Mouse (Mus musculus): ENCODE measurements around the gene Ewsr1. TPM values are rescaled to one million over a fixed set of nuclear protein-coding genes. Genes with fewer than 3 reads are reported as not detected.
A peak's percentile ranks its signal among the peaks of the same experiment; 100 is the strongest.

Gene Ewsr1
- 337 and 384 TPM in 2 replicates for total RNA-seq (2014; rRNA removed)
- 371 and 412 TPM in 2 replicates for polyA plus RNA-seq (2015; fragmentation: Nextera tagmentation; extraction: Ambion mirVana)

DNA sequence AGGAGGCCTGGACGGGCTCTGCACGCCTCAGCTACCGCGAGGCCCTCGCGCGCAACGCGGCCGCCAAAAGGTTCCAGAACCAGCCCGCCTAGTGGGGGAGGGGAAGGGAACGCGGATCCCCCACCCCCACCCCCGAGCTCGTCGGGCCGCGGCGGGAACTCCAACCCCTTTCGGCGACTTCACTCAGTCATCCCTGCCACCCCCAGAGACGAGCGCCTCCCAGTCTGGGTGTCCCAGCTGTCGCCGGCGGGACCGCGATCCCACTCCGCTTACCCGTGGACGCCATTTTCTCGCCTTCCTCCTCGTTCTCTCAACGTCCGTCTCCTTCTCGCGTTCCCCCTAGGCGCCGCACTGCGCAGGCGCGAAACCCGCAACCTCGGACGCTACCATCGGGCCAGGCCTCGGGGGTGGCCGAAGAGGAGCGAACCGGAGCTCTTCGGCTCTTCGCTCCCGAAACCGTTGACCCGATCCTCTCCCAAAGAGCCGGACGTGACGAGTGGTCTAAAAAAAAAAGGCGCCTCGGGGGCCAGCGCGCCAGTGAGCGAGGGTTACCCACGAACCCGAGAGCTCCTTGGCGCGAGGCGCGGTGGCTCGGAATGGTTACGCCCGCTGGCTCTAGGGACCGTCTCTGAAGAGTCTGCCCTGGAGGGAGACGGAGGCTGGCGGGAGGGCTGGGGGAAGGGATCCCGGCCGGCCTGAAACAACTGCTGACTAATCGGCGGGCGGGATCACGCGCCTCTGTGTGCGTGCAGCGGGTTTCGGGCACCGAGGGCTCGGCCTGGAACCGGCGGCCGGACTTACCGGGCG, at the start of gene Ewsr1, which contains the start of gene Rhbdd3:
Ewsr1 (minus strand) TSS at position 531 of the 807 bp plus-strand sequence.
Rhbdd3 (plus strand) TSS at position 191 of the 807 bp plus-strand sequence.
- no peak for TF ChIP-seq CTCF (IDR thresholded peaks at IDR 0.05; ENCODE audit: low read depth)
- peaks cover 18% of the 10 kb centered on the region for H3K4me1 ChIP-seq (ENCODE audit: insufficient read depth, low read length)
- peak within 1 kb of the TSS; percentile 91 for H3K9ac ChIP-seq (replicated peaks; ENCODE audit: low read length)
- H3K27me3 ChIP-seq (ENCODE audit: insufficient read depth, low read length), result no peaks in the 10 kb centered on the region
- ATAC-seq (peak; percentile 92), DNase-seq (ENCODE audit: low spot score) (peak; percentile 97)
- H3K4me3 ChIP-seq (ENCODE audit: low read length), result peak within 1 kb of the TSS; percentile 98
- H3K9me3 ChIP-seq (ENCODE audit: low read length), result no peaks in the 10 kb centered on the region
- WGBS, result under 1% methylated on average over 87 of the region's 92 CpGs
- peak within 1 kb of the TSS; percentile 89 for H3K4me2 ChIP-seq (ENCODE audit: low read depth, low read length)
- peaks cover 2% of the 10 kb centered on the region; the same call in 1 of the 2 replicates for H3K36me3 ChIP-seq (ENCODE audit: insufficient read depth, low read length)
- peak within 1 kb of the TSS; percentile 98 for H3K27ac ChIP-seq

DNA sequence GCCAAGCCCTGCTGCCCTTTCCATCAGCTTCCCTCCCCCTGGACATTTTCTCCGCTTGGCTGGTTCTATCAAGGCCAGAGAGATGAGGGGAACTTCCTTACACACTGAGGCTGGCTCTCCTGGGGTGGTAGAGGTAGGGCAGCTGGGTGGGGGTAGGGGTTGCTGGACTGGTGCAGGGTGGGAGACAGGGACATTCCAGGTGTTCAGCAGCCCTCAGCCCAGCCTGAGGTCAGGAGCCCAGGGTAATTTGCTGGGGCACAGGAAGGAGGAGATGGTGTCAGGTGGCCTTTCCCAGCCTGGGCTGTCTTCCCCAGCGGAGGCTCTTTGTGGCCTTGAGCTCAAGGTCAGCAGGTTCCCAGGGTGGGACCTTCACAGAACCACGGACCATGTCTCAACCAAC, 46.5 kb upstream of the Ewsr1 start:
- Histone ChIP-seq H3K4me1 (ENCODE audit: insufficient read depth, low read length) (peaks cover 6% of the 10 kb centered on the region), H3K4me2 (ENCODE audit: low read depth, low read length) (no peak overlapping the region), H3K9ac (replicated peaks; ENCODE audit: low read length) (no peak overlapping the region), H3K4me3 (ENCODE audit: low read length) (no peak overlapping the region), H3K27me3 (ENCODE audit: insufficient read depth, low read length) (no peaks in the 10 kb centered on the region), H3K9me3 (ENCODE audit: low read length) (no peaks in the 10 kb centered on the region), H3K27ac (no peak overlapping the region), H3K36me3 (ENCODE audit: insufficient read depth, low read length) (no peaks in the 10 kb centered on the region)
- no peak for TF ChIP-seq CTCF (IDR thresholded peaks at IDR 0.05; ENCODE audit: low read depth)
- no peak for DNase-seq (ENCODE audit: low spot score)
- WGBS, result 78% methylated on average over 3 of the region's 3 CpGs
- no peak for ATAC-seq

DNA sequence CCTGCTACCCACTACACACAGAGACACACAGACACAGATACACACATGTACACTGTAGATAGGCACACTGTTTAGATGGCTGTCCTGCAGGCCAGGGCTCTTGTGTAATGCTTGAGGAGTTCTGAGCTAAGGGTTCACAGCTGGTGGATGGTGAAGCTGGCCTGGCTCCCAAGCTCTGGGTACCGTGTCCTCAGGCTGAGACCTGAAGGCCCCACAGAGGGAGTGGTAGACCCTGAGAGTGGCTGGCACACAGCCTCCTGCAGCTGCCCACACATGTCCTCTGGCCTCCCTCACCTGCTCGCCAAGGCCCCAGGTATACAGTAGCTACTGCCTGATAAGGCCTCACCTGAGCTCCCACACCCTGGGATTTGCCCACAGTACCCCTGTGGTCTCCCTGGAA, 42.9 kb upstream of the Ewsr1 start:
- Histone ChIP-seq H3K4me3 (ENCODE audit: low read length) (no peak overlapping the region), H3K4me2 (ENCODE audit: low read depth, low read length) (no peak overlapping the region), H3K9ac (replicated peaks; ENCODE audit: low read length) (no peak overlapping the region), H3K27me3 (ENCODE audit: insufficient read depth, low read length) (no peaks in the 10 kb centered on the region), H3K9me3 (ENCODE audit: low read length) (no peaks in the 10 kb centered on the region), H3K36me3 (ENCODE audit: insufficient read depth, low read length) (no peaks in the 10 kb centered on the region), H3K4me1 (ENCODE audit: insufficient read depth, low read length) (peaks cover 5% of the 10 kb centered on the region; the same call in 1 of the 2 replicates), H3K27ac (no peak overlapping the region)
- no peak for DNase-seq (ENCODE audit: low spot score)
- ATAC-seq, result no peak
- WGBS, result 74% methylated on average over 2 of the region's 2 CpGs
- TF ChIP-seq CTCF (IDR thresholded peaks at IDR 0.05; ENCODE audit: low read depth), result no peak

DNA sequence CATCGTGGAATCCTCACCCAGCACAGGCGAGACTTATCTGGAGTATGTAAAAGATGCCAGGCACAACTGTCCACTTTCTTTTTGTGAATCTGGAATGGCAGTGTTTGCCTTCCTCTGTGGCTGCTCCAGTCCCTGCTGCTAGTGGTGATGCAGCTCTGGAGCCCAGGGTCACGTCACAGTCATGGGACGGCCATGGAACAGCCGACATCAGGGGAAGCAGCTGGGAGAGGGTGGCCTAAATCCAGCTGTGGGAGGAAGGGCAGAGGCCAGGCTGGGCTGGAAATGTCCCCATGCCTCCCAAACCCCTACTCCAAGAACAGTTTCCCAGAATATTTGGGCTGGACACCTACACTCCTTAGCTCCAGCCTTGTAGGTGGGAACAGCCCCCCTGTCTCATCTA, 42.2 kb upstream of the Ewsr1 start:
- TF ChIP-seq CTCF (IDR thresholded peaks at IDR 0.05; ENCODE audit: low read depth), result no peak
- Histone ChIP-seq H3K36me3 (ENCODE audit: insufficient read depth, low read length) (no peaks in the 10 kb centered on the region), H3K27ac (no peak overlapping the region), H3K9me3 (ENCODE audit: low read length) (no peaks in the 10 kb centered on the region), H3K4me3 (ENCODE audit: low read length) (no peak overlapping the region), H3K4me1 (ENCODE audit: insufficient read depth, low read length) (peaks cover 5% of the 10 kb centered on the region; the same call in 1 of the 2 replicates), H3K27me3 (ENCODE audit: insufficient read depth, low read length) (no peaks in the 10 kb centered on the region), H3K9ac (replicated peaks; ENCODE audit: low read length) (no peak overlapping the region), H3K4me2 (ENCODE audit: low read depth, low read length) (no peak overlapping the region)
- no peak for DNase-seq (ENCODE audit: low spot score)
- 84% methylated on average over 5 of the region's 5 CpGs for WGBS
- no peak for ATAC-seq

DNA sequence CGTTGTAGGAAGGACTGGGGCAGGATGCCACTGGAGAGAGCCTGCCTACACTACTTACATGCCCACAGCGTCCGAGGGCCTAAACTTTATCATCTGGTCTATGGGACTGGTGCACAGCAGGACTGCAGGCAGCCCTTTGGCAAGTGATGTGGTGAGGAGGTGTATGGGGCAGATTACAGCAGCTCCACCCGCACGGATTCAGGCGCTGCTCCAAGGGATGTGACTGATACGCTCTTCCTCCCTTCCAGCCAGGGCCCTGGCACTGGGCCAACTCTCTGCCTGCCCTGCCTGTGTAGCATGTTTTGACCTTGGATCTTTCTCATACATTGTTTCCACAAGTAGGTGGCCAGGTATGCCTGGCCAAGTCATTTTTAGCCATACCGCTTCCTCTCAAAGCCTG, 41.6 kb upstream of the Ewsr1 start:
- DNase-seq (ENCODE audit: low spot score) (peak; percentile 53), ATAC-seq (no peak)
- H3K27me3 ChIP-seq (ENCODE audit: insufficient read depth, low read length), result no peaks in the 10 kb centered on the region
- no peaks in the 10 kb centered on the region for H3K9me3 ChIP-seq (ENCODE audit: low read length)
- no peak overlapping the region for H3K9ac ChIP-seq (replicated peaks; ENCODE audit: low read length)
- H3K27ac ChIP-seq, result no peak overlapping the region
- peaks cover 5% of the 10 kb centered on the region; the same call in 1 of the 2 replicates for H3K4me1 ChIP-seq (ENCODE audit: insufficient read depth, low read length)
- no peak overlapping the region for H3K4me3 ChIP-seq (ENCODE audit: low read length)
- H3K4me2 ChIP-seq (ENCODE audit: low read depth, low read length), result no peak overlapping the region
- no peaks in the 10 kb centered on the region for H3K36me3 ChIP-seq (ENCODE audit: insufficient read depth, low read length)
- no peak for TF ChIP-seq CTCF (IDR thresholded peaks at IDR 0.05; ENCODE audit: low read depth)
- 34% methylated on average over 8 of the region's 8 CpGs for WGBS

DNA sequence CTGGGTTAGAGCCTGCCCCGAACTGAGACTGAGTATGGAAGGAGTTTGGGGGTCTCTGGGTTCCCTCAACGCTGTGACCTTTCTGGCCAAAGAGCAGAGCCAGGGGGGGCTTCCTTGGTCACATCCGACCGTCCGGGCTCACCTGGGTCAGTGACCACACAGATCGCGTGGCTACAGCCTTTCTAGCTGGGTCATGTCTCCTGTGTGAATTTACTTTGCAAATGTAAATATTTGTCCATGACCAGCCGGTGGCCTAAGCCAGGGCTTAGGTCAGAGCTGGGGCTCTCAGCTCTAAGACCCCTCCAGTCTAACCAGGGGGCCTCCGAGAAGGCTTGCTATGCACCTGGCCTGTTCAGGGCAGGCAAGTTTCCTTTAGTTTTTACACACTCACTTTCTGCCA, 40.3 kb upstream of the Ewsr1 start:
- H3K4me1 ChIP-seq (ENCODE audit: insufficient read depth, low read length), result peaks cover 5% of the 10 kb centered on the region; the same call in 1 of the 2 replicates
- H3K9me3 ChIP-seq (ENCODE audit: low read length), result no peaks in the 10 kb centered on the region
- no peaks in the 10 kb centered on the region for H3K36me3 ChIP-seq (ENCODE audit: insufficient read depth, low read length)
- DNase-seq (ENCODE audit: low spot score), result no peak
- H3K9ac ChIP-seq (replicated peaks; ENCODE audit: low read length), result no peak overlapping the region
- no peak for TF ChIP-seq CTCF (IDR thresholded peaks at IDR 0.05; ENCODE audit: low read depth)
- H3K4me3 ChIP-seq (ENCODE audit: low read length), result no peak overlapping the region
- no peak overlapping the region for H3K27ac ChIP-seq
- no peaks in the 10 kb centered on the region for H3K27me3 ChIP-seq (ENCODE audit: insufficient read depth, low read length)
- no peak overlapping the region for H3K4me2 ChIP-seq (ENCODE audit: low read depth, low read length)
- no peak for ATAC-seq
- 85% methylated on average over 9 of the region's 9 CpGs for WGBS

DNA sequence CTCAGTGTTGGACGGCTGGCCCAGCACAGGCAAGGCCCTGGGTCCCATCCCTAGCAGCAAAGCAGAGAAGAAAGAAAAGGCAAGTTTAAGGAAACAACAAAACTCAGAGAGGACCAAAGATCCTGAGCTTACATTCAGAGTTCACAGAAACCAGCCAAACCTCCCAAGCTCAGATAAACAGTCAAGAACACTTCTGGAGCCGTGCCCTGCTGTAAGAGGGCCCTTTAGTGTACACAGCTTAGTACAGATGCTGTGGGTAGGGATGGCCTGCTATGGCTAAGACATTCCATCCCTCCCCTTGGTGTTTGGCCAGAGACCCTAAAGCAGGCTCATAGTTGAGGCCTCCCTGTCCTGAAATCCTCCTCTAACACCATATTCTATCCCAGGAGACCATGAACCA, 39.6 kb upstream of the Ewsr1 start:
- ATAC-seq (no peak), DNase-seq (ENCODE audit: low spot score) (no peak)
- no peak overlapping the region for H3K9ac ChIP-seq (replicated peaks; ENCODE audit: low read length)
- H3K4me3 ChIP-seq (ENCODE audit: low read length), result no peak overlapping the region
- H3K36me3 ChIP-seq (ENCODE audit: insufficient read depth, low read length), result no peaks in the 10 kb centered on the region
- H3K4me1 ChIP-seq (ENCODE audit: insufficient read depth, low read length), result peaks cover 5% of the 10 kb centered on the region; the same call in 1 of the 2 replicates
- H3K27ac ChIP-seq, result no peak overlapping the region
- H3K4me2 ChIP-seq (ENCODE audit: low read depth, low read length), result no peak overlapping the region
- no peak for TF ChIP-seq CTCF (IDR thresholded peaks at IDR 0.05; ENCODE audit: low read depth)
- 91% methylated on average over 2 of the region's 2 CpGs for WGBS
- H3K27me3 ChIP-seq (ENCODE audit: insufficient read depth, low read length), result no peaks in the 10 kb centered on the region
- H3K9me3 ChIP-seq (ENCODE audit: low read length), result no peaks in the 10 kb centered on the region
